Mouse (Mus musculus) embryonic facial prominence, embryonic 15.5 days (tissue): Measurements from ENCODE around the gene Fahd2a. TPM values are rescaled to one million over a fixed set of nuclear protein-coding genes. Genes with fewer than 3 reads are reported as not detected.

Experiments used
- ATAC-seq: fragments of 200-750 bp; cut with Nextera tagmentation; 2 replicates; pipeline ENCODE4 v1.8.0; 2017; ENCODE audit warnings: low read depth, moderate TSS enrichment; ENCODE audit not compliant: insufficient number of reproducible peaks, low FRiP score, low TSS enrichment
- H3K27ac ChIP-seq: fragments of 300-500 bp; sonication (generic); replicated peaks from 2 replicates; pipeline ENCODE4 v1.5.1; 2015; ENCODE audit warnings: mild to moderate bottlenecking, inconsistent platforms
- H3K27me3 ChIP-seq: fragments of 300-500 bp; sonication (generic); 2 replicates; pipeline ENCODE4 v1.6.1; 2015; ENCODE audit warnings: inconsistent platforms
- H3K36me3 ChIP-seq: fragments of 300-500 bp; sonication (generic); 2 replicates; pipeline ENCODE4 v1.6.1; 2015; ENCODE audit warnings: mild to moderate bottlenecking, inconsistent platforms
- H3K4me1 ChIP-seq: fragments of 300-500 bp; sonication (generic); 2 replicates; pipeline ENCODE4 v1.6.1; 2015; ENCODE audit warnings: inconsistent platforms
- H3K4me2 ChIP-seq: fragments of 300-500 bp; sonication (generic); replicated peaks from 2 replicates; pipeline ENCODE4 v1.6.1; 2015; ENCODE audit warnings: mild to moderate bottlenecking, inconsistent platforms
- H3K4me3 ChIP-seq: fragments of 300-500 bp; sonication (generic); replicated peaks from 2 replicates; pipeline ENCODE4 v1.5.1; 2015; ENCODE audit warnings: mild to moderate bottlenecking, inconsistent platforms
- H3K9ac ChIP-seq: fragments of 300-500 bp; sonication (generic); 2 replicates; pipeline ENCODE4 v1.6.1; 2015; ENCODE audit warnings: inconsistent platforms
- H3K9me3 ChIP-seq: fragments of 300-500 bp; sonication (generic); replicated peaks from 2 replicates; pipeline ENCODE4 v1.6.1; 2016; ENCODE audit warnings: inconsistent platforms
- WGBS: fragments of 180-500 bp; shearing (Covaris S2); methylation state at CpG from one replicate; pipeline ENCODE4 v1.1.7; 2015; 5-methylcytosine and 5-hydroxymethylcytosine counted together
- polyA plus RNA-seq: library from polyadenylated mRNA; unstranded; fragments of >200 nt; fragmentation: Nextera tagmentation; extraction: Ambion mirVana; gene quantifications from 2 replicates; pipeline ENCODE4 v1.2.1, GENCODE M21; 2015

Gene Fahd2a
- polyA plus RNA-seq, 1 experiment from 2014 or later: 25.3 TPM

DNA sequence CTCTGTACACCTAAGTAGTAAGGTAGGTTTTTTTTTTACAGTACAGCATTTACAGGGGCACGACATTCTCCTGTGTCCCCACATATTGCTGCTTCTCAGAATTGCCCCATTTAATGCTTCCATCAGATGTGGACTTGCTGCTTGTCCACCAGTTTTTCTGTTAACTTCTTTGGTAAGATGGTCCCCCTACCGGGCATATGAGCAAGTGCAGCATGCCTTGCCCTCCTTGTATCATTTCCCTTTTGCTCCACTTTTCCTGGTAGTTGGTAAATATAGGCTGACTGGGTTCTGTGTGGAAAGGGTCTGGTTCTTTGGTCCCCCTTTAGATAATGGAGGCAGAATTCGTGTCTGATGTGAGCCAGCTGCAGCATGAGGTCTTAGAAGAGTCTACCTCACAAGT lies 14.1 kb downstream of the Fahd2a start:
- 23% methylated on average over 3 of the region's 3 CpGs for WGBS

DNA sequence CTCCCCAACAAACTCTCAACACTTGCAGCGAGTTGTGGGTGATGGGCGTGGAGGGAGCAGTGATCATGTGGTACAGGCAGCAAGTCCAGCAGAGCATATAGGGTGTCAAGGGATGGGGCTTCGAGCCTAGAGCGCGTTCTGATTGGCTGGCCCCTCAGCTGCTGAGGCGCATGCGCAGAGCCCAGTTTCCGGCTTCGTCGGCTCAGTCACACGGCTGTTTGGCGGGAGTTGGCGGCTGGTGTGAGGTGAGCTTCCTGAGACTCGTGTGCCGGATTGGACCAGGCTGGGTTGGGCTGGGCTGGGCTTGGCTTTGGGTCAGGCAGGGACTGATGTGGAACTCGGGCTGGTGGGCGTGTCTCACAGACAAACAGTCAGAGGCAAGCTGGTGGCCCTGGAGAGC lies 19.4 kb downstream of the Fahd2a start, which contains the start of gene Gpat2:
Gpat2 (plus strand) TSS at position 223 of the 400 bp plus-strand sequence.
- no peaks in the 10 kb centered on the region for H3K27me3 ChIP-seq
- 81% methylated on average over 17 of the region's 17 CpGs for WGBS
- H3K4me1 ChIP-seq: no peaks in the 10 kb centered on the region; the same call in 1 of the 2 replicates
- H3K9ac ChIP-seq: no peak within 1 kb of the TSS
- H3K9me3 ChIP-seq: no peaks in the 10 kb centered on the region
- no peaks in the 10 kb centered on the region for H3K36me3 ChIP-seq
- H3K27ac ChIP-seq: no peak within 1 kb of the TSS
- no peak within 1 kb of the TSS for H3K4me2 ChIP-seq
- ATAC-seq: no peak; the same call in 1 of the 2 replicates
- no peak within 1 kb of the TSS for H3K4me3 ChIP-seq

More for the DNA sequence above, 14.1 kb downstream of the Fahd2a start:
- no peak overlapping the region for H3K9ac ChIP-seq
- H3K9me3 ChIP-seq: no peaks in the 10 kb centered on the region
- no peak overlapping the region for H3K27ac ChIP-seq
- H3K27me3 ChIP-seq: no peaks in the 10 kb centered on the region
- H3K4me3 ChIP-seq: no peak overlapping the region
- no peaks in the 10 kb centered on the region; the same call in none of the 2 replicates for H3K4me1 ChIP-seq
- H3K36me3 ChIP-seq: 0 out of 2 replicates have a peak, but pooled peaks cover 6% of the 10 kb centered on the region
- ATAC-seq: no peak
- H3K4me2 ChIP-seq: no peak overlapping the region

DNA sequence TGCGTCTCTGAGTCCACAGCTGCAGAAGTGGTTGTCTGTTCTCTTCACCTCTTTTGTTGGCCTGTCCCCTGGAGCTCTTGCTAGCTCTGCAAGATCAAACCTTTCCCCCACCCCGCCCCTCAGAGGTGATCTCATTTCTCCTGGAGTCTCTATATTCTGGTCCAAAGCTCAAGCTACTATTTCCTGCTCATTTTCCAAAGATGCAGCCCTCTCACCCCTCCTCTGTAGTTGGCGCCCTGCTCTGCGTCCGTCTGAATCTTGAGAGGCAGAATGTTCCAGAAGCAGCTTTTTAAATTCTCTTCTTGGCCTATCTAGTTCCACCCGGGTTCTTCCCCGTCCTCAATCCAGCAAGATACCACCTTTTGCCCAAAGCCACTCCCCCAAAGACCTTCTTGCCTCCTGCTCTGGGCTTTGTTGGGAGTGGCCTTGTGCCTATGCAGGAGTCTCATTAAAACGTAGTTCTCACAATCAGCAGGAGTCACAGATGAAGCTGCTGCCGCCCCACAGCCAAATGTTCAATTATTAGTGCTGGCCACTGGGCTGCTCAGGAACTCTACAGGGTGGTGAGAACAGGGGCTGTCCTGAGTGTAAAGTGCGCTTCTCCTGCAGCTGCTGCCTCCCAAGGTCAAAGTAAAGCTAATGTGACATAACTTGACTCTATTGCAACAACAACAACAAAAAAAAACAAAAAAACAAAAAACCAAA lies 25.9 kb downstream of the Fahd2a start:
- Histone ChIP-seq H3K9me3 (no peaks in the 10 kb centered on the region), H3K4me1 (no peaks in the 10 kb centered on the region), H3K27me3 (no peaks in the 10 kb centered on the region), H3K4me3 (no peak overlapping the region), H3K4me2 (no peak overlapping the region), H3K27ac (no peak overlapping the region), H3K9ac (no peak overlapping the region), H3K36me3 (no peaks in the 10 kb centered on the region)
- ATAC-seq: no peak
- WGBS: 66% methylated on average over 10 of the region's 10 CpGs

DNA sequence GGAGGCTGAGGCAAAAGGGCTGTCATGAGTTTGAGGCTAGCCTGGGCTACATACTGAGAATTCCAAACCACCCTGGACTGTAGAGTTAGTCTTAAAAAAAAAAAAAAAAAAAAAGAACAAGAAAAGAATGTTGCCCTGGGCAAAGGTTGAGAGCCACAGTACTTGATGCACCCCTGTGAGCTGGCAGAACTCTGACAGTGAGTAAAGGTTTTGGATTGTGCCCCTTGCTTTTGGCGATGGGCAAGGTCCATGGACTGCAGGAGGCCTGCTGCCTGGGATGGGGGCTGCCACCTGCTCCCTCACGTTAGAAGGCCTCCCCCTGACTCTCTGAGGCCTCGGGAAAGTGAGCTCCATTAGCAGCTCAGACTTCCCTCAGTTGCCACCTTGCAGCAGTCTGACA lies 27.7 kb downstream of the Fahd2a start:
- Histone ChIP-seq H3K9ac (no peak overlapping the region), H3K27ac (no peak overlapping the region), H3K4me3 (no peak overlapping the region), H3K4me2 (no peak overlapping the region), H3K36me3 (no peaks in the 10 kb centered on the region), H3K9me3 (no peaks in the 10 kb centered on the region), H3K4me1 (no peaks in the 10 kb centered on the region), H3K27me3 (no peaks in the 10 kb centered on the region)
- no peak for ATAC-seq
- WGBS: 49% methylated on average over 3 of the region's 3 CpGs

DNA sequence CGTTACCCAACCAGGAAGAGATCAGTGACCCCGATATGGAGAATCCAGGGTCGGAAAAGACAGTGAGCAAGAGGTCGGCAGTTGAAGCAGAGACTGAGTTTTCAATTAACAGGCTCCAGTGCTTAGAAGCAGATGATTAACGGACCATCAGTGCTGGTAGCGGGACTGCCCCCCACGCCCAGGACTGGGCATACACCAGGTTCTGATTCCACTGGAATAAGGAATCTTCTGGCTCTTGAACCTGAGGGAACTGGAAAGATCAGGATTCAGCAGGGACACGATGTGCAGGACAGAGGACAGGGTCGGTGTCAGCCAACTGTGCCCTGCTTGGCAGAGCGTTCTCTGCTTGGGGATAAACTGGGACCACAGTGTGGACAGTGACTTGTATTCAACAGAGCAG lies 28.6 kb downstream of the Fahd2a start:
- Histone ChIP-seq H3K9me3 (no peaks in the 10 kb centered on the region), H3K4me1 (no peaks in the 10 kb centered on the region), H3K36me3 (no peaks in the 10 kb centered on the region), H3K27ac (no peak overlapping the region), H3K4me3 (no peak overlapping the region), H3K4me2 (no peak overlapping the region), H3K9ac (no peak overlapping the region), H3K27me3 (no peaks in the 10 kb centered on the region)
- WGBS: 73% methylated on average over 10 of the region's 10 CpGs
- ATAC-seq: no peak

DNA sequence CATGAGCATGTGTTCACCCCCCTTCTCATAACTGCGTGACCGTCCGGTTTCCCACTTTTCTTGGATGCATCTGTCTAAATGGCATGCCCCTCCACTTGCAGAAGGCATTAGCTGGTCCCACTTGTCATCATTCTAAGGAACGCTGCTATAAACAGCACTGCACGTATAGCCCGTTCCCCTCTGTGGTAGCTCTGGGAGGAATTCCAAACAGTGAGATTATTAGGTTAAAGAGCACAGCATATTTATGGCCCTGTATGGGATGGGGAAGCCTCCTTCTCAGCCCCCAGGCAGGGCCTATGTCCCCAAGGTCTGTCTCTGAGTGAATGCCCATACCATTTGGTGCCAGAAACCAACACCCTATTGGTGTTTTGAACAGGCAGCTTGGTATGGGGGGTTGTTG lies 33.2 kb downstream of the Fahd2a start:
- Histone ChIP-seq H3K27me3 (no peaks in the 10 kb centered on the region), H3K4me2 (no peak overlapping the region), H3K27ac (no peak overlapping the region), H3K4me1 (no peaks in the 10 kb centered on the region), H3K4me3 (no peak overlapping the region), H3K36me3 (no peaks in the 10 kb centered on the region), H3K9me3 (no peaks in the 10 kb centered on the region), H3K9ac (no peak overlapping the region)
- ATAC-seq: no peak
- 79% methylated on average over 6 of the region's 6 CpGs for WGBS

DNA sequence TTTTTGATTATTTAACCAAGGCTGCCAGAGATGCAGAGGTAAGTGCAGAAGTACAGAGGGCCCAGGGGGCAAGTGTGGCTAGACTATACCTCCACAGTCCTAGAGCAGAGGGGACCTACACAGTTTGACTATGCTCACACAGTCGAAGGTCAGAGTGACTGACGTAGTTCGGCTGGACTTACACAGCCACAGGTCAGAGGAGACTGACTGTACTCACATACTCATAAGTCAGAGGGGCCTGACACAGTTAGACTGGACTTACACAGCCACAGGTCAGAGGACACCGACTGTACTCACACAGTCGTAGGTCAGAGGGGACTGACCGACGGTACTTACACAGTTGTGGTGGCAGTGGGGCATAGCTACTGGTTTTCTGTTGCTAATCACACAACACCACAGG lies 45.6 kb downstream of the Fahd2a start:
- H3K9me3 ChIP-seq: no peaks in the 10 kb centered on the region
- no peak overlapping the region for H3K4me2 ChIP-seq
- no peaks in the 10 kb centered on the region for H3K27me3 ChIP-seq
- no peak overlapping the region for H3K4me3 ChIP-seq
- ATAC-seq: no peak
- no peak overlapping the region for H3K9ac ChIP-seq
- WGBS: 92% methylated on average over 7 of the region's 7 CpGs
- no peaks in the 10 kb centered on the region for H3K4me1 ChIP-seq
- H3K27ac ChIP-seq: no peak overlapping the region
- no peaks in the 10 kb centered on the region for H3K36me3 ChIP-seq

DNA sequence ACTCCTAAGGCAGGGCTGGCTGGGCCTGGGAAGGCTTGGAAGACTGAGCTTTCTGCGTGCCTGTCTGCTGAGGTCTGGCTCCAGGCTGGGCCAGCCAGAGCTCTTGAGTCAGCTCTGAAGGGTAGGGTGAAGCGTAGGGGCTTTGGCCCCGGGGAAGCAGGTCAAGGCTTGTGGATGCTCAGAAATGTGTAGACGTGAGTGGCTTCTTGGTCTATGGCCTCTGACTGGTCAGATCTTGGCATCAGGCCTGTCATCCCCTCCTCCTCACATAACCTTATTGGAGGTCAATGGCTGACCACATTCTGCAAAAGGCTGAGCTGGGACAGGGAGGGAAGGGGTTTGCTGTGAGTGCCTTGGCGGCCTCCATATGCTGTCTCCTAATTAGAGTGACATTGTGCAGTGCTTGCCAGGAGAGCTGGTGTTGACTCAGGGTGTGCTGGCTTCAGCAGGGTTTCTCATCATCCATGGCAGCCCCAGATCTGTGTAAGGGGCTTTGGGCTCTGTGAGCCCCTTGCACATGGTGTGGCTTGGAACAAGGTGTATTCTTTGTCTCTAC lies 49.7 kb downstream of the Fahd2a start:
- no peak overlapping the region for H3K4me2 ChIP-seq
- H3K9ac ChIP-seq: no peak overlapping the region
- H3K27ac ChIP-seq: no peak overlapping the region
- no peaks in the 10 kb centered on the region for H3K9me3 ChIP-seq
- WGBS: 78% methylated on average over 5 of the region's 5 CpGs
- no peaks in the 10 kb centered on the region for H3K27me3 ChIP-seq
- H3K4me3 ChIP-seq: no peak overlapping the region
- no peaks in the 10 kb centered on the region for H3K36me3 ChIP-seq
- ATAC-seq: no peak
- no peaks in the 10 kb centered on the region for H3K4me1 ChIP-seq

DNA sequence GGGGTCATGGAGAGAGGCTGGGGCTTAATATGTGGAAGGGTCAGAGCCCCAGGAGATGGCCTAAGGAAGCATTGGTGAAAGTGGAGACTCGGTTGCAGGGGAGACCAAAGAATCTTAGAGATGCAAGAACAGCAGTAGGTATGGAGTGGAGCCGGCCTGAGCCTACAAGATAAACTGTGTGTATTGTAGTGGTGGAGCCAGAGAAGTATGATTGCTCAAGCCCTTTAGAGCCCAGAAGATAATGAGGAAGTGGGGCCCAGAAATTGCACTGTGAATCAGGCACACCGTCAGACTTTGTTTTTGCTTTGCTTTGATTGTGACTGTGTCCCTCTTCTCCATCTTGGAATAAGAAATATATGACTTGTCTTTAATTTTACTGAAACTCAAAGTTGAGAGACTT lies 53.0 kb downstream of the Fahd2a start:
- Histone ChIP-seq H3K4me1 (no peaks in the 10 kb centered on the region), H3K9me3 (no peaks in the 10 kb centered on the region), H3K4me2 (no peak overlapping the region), H3K27ac (no peak overlapping the region), H3K4me3 (no peak overlapping the region), H3K27me3 (no peaks in the 10 kb centered on the region), H3K9ac (no peak overlapping the region), H3K36me3 (no peaks in the 10 kb centered on the region)
- 67% methylated on average over 3 of the region's 3 CpGs for WGBS
- ATAC-seq: no peak

DNA sequence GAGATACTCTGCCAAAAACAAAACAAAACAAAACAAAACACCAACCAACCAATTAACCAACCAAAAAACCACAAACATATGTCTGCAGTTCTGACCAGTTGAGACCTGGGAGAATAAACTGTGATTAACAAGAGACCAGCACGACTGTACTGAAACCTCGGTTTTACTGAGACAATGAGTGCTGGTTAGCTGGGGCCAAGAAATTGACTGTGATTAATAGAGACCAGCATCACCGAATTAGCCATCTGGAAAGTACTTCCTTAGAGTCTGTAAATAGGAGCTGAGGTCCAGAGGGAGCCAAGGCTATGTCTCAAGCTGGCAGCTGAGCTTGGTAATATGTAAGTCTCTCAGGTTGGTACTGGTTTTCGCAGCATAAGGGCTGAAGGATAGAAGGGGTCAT lies 53.5 kb downstream of the Fahd2a start:
- no peak for ATAC-seq
- H3K9ac ChIP-seq: no peak overlapping the region
- no peak overlapping the region for H3K4me3 ChIP-seq
- H3K36me3 ChIP-seq: no peaks in the 10 kb centered on the region
- no peaks in the 10 kb centered on the region for H3K4me1 ChIP-seq
- WGBS: 55% methylated on average over 4 of the region's 4 CpGs
- H3K4me2 ChIP-seq: no peak overlapping the region
- H3K27me3 ChIP-seq: no peaks in the 10 kb centered on the region
- H3K27ac ChIP-seq: no peak overlapping the region
- no peaks in the 10 kb centered on the region for H3K9me3 ChIP-seq

DNA sequence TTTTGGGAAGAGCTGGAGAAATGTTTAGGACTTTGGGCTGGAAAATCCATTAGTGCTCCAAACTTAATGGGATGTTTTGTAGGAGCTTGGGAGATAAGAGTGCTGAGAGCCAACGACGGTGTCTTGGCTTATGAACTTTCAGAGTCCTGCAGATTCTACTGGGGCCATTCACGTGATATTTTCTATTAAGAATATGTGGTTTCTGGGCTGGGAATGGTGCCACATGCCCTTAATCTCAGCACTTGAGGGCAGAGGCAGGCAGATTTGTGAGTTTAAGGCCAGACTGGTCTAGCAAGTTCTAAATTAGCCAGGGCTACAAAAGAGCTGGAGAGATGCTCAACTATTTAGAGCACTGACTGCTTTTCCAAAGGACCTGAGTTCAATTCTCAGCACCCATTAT lies 54.0 kb downstream of the Fahd2a start:
- no peaks in the 10 kb centered on the region for H3K4me1 ChIP-seq
- no peak overlapping the region for H3K27ac ChIP-seq
- no peak overlapping the region for H3K9ac ChIP-seq
- H3K9me3 ChIP-seq: no peaks in the 10 kb centered on the region
- WGBS: 73% methylated on average over 3 of the region's 3 CpGs
- ATAC-seq: no peak
- H3K27me3 ChIP-seq: no peaks in the 10 kb centered on the region
- no peaks in the 10 kb centered on the region for H3K36me3 ChIP-seq
- no peak overlapping the region for H3K4me3 ChIP-seq
- H3K4me2 ChIP-seq: no peak overlapping the region

DNA sequence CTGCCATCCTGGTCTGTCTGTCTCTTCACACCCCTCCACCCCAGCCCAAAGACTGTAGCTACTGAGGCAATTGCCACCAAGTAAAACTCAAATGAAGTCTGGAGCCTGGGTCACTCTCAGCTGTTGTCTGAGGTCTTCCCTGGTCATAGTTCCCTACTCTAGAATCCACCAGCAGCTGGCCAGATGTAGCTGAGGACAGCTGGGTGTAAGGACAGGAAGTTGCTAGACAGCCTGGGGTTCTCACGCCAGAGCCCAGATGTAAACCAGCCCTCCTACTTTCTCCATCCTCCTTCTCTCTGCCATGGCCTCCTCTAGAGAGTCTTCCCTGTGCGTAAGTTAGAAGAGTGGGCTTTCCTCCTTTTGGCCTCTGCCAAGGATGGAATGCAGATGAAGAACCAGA lies 56.8 kb downstream of the Fahd2a start:
- Histone ChIP-seq H3K36me3 (no peaks in the 10 kb centered on the region), H3K9ac (no peak overlapping the region), H3K4me3 (no peak overlapping the region), H3K4me2 (no peak overlapping the region), H3K9me3 (no peaks in the 10 kb centered on the region), H3K27me3 (no peaks in the 10 kb centered on the region), H3K4me1 (no peaks in the 10 kb centered on the region), H3K27ac (no peak overlapping the region)
- 60% methylated on average over 2 of the region's 2 CpGs for WGBS
- no peak for ATAC-seq
